Mouse (Mus musculus): ENCODE results near the gene Col20a1. TPM values are rescaled to one million over a fixed set of nuclear protein-coding genes. Genes with fewer than 3 reads are reported as not detected.

Col20a1 gene
- polyA plus RNA-seq, 1 experiment from 2014 or later: 3.5 TPM

Other genes starting within 250 kb of the Col20a1 start
- 0.13 TPM in 1 of 2 replicates, not detected in the other for gene Bhlhe23, start 209.6 kb upstream of the Col20a1 start, polyA plus RNA-seq (2015; fragmentation: Nextera tagmentation; extraction: Ambion mirVana)
- 57.9 and 59.7 TPM in 2 replicates for gene Ythdf1, start 65.6 kb upstream of the Col20a1 start, polyA plus RNA-seq (2015; fragmentation: Nextera tagmentation; extraction: Ambion mirVana)
- not detected in 2 replicates for gene Birc7, start 57.5 kb upstream of the Col20a1 start, polyA plus RNA-seq (2015; fragmentation: Nextera tagmentation; extraction: Ambion mirVana)
- 12.9 and 17.6 TPM in 2 replicates for gene Nkain4, start 31.8 kb upstream of the Col20a1 start, polyA plus RNA-seq (2015; fragmentation: Nextera tagmentation; extraction: Ambion mirVana)
- gene Arfgap1, start 19.3 kb upstream of the Col20a1 start, polyA plus RNA-seq (2015; fragmentation: Nextera tagmentation; extraction: Ambion mirVana): 135 and 144 TPM in 2 replicates
- 3.4 and 3.5 TPM in 2 replicates for gene Chrna4, start 57.0 kb downstream of the Col20a1 start, polyA plus RNA-seq (2015; fragmentation: Nextera tagmentation; extraction: Ambion mirVana)
- 0.39 and 0.42 TPM in 2 replicates for gene Kcnq2, start 148.8 kb downstream of the Col20a1 start, polyA plus RNA-seq (2015; fragmentation: Nextera tagmentation; extraction: Ambion mirVana)
- gene Eef1a2, start 170.5 kb downstream of the Col20a1 start, polyA plus RNA-seq (2015; fragmentation: Nextera tagmentation; extraction: Ambion mirVana): 0.21 and 0.25 TPM in 2 replicates
- gene Ppdpf, start 200.7 kb downstream of the Col20a1 start, polyA plus RNA-seq (2015; fragmentation: Nextera tagmentation; extraction: Ambion mirVana): 268 and 282 TPM in 2 replicates
- 1.5 and 1.6 TPM in 2 replicates for gene Ptk6, start 216.3 kb downstream of the Col20a1 start, polyA plus RNA-seq (2015; fragmentation: Nextera tagmentation; extraction: Ambion mirVana)
- gene Srms, start 226.7 kb downstream of the Col20a1 start, polyA plus RNA-seq (2015; fragmentation: Nextera tagmentation; extraction: Ambion mirVana): 0.64 and 0.76 TPM in 2 replicates
- gene Fndc11, start 233.5 kb downstream of the Col20a1 start, polyA plus RNA-seq (2015; fragmentation: Nextera tagmentation; extraction: Ambion mirVana): 0.20 and 0.23 TPM in 2 replicates

Measured in embryonic facial prominence, embryonic 15.5 days (tissue).